Mouse (Mus musculus) CH12.LX (cell line): Measurements from ENCODE around the gene Atg101. TPM values are rescaled to one million over a fixed set of nuclear protein-coding genes. Genes with fewer than 3 reads are reported as not detected.
A peak's percentile ranks its signal among the peaks of the same experiment; 100 is the strongest.

Source experiments
- DNase-seq: peaks from one replicate; pipeline ENCODE4 v3.0.0-alpha.2; 2013; ENCODE audit errors: extremely low read depth
- H3K27ac ChIP-seq: 2 replicates; pipeline ENCODE4 v1.5.1; 2012; ENCODE audit warnings: low read depth, mild to moderate bottlenecking, control low read depth, moderate library complexity; ENCODE audit not compliant: insufficient read depth
- H3K27me3 ChIP-seq: replicated peaks from 2 replicates; pipeline ENCODE3; 2012; ENCODE audit warnings: inconsistent platforms
- H3K36me3 ChIP-seq, 2 experiments: replicated peaks in 1 of 2; 2 replicates each; pipeline versions ENCODE3 to v1.6.1; 2012; ENCODE audit warnings: inconsistent platforms in 1 of 2, low read length in 1 of 2, mild to moderate bottlenecking in 1 of 2, mixed read lengths in 1 of 2, moderate library complexity in 1 of 2; ENCODE audit not compliant: control insufficient read depth in 1 of 2, insufficient read depth in 1 of 2
- H3K4me1 ChIP-seq, 2 experiments: 2 replicates each; pipeline ENCODE4 v1.6.1; 2012; ENCODE audit warnings: inconsistent platforms in 1 of 2, moderate library complexity in 1 of 2; ENCODE audit not compliant: insufficient read depth in 2 of 2, control insufficient read depth in 1 of 2
- H3K4me2 ChIP-seq: 2 replicates; pipeline ENCODE4 v1.6.1; 2012; ENCODE audit warnings: low read depth, mild to moderate bottlenecking, control low read depth; ENCODE audit not compliant: poor library complexity, insufficient read depth, severe bottlenecking
- H3K4me3 ChIP-seq, 3 experiments: fragments of 150-350 bp in 1 of 3; sonication (generic) in 1 of 3; replicated peaks in 1 of 3; 2 replicates each; pipeline versions ENCODE3 to v1.5.1; 2011 to 2012; ENCODE audit warnings: low read depth in 2 of 3, low read length in 2 of 3, mild to moderate bottlenecking in 2 of 3, moderate library complexity in 2 of 3, control low read depth in 1 of 3, improper control_type of control experiment in 1 of 3, inconsistent platforms in 1 of 3, mixed read lengths in 1 of 3; ENCODE audit not compliant: poor library complexity in 1 of 3
- H3K79me2 ChIP-seq: replicated peaks from 2 replicates; pipeline ENCODE4 v1.6.1; 2012; ENCODE audit warnings: mild to moderate bottlenecking, moderate library complexity; ENCODE audit not compliant: control insufficient read depth, poor library complexity, insufficient read depth, severe bottlenecking; ENCODE audit errors: extremely low read depth
- H3K9ac ChIP-seq: 2 replicates; pipeline ENCODE4 v1.6.1; 2012; ENCODE audit warnings: low read depth, mild to moderate bottlenecking, control low read depth, moderate library complexity; ENCODE audit not compliant: insufficient read depth
- H3K9me3 ChIP-seq: replicated peaks from 2 replicates; pipeline ENCODE3; 2012; ENCODE audit warnings: low read length, inconsistent platforms, mixed read lengths
- CHD2 ChIP-seq: IDR thresholded peaks from 2 replicates; pipeline ENCODE4 v1.6.1; 2011; ENCODE audit warnings: low read length, improper control_type of control experiment
- CTCF ChIP-seq, 2 experiments: IDR thresholded peaks in 1 of 2; conservative IDR thresholded peaks in 1 of 2; 2 replicates each; pipeline ENCODE4 v1.5.1; 2011 to 2012; ENCODE audit warnings: low read depth in 2 of 2, low read length in 2 of 2, improper control_type of control experiment in 1 of 2, inconsistent platforms in 1 of 2, mild to moderate bottlenecking in 1 of 2, moderate library complexity in 1 of 2
- E2F4 ChIP-seq: IDR thresholded peaks from 2 replicates; pipeline ENCODE4 v1.6.1; 2011; ENCODE audit warnings: low read depth, low read length, improper control_type of control experiment; ENCODE audit not compliant: insufficient replicate concordance
- ELF1 ChIP-seq: IDR thresholded peaks from 2 replicates; pipeline ENCODE4 v1.6.1; 2014; ENCODE audit warnings: low read depth, mild to moderate bottlenecking, inconsistent platforms, low read length, improper control_type of control experiment
- EP300 ChIP-seq: IDR thresholded peaks from 2 replicates; pipeline ENCODE4 v1.6.1; 2011; ENCODE audit warnings: low read length, improper control_type of control experiment
- ETS1 ChIP-seq: conservative IDR thresholded peaks from 2 replicates; pipeline ENCODE4 v1.6.1; 2012; ENCODE audit warnings: low read depth, mild to moderate bottlenecking, inconsistent platforms, low read length, improper control_type of control experiment, moderate library complexity
- GABPA ChIP-seq: IDR thresholded peaks from 2 replicates; pipeline ENCODE4 v1.6.1; 2012; ENCODE audit warnings: low read depth, low read length, improper control_type of control experiment, inconsistent platforms; ENCODE audit not compliant: insufficient replicate concordance
- HCFC1 ChIP-seq: IDR thresholded peaks from 2 replicates; pipeline ENCODE4 v1.6.1; 2012; ENCODE audit warnings: low read depth, mild to moderate bottlenecking, inconsistent platforms, low read length, improper control_type of control experiment
- IRF4 ChIP-seq: IDR thresholded peaks from 2 replicates; pipeline ENCODE4 v1.6.1; 2014; ENCODE audit warnings: low read depth, mild to moderate bottlenecking, inconsistent platforms, low read length, improper control_type of control experiment
- JUND ChIP-seq: conservative IDR thresholded peaks from 2 replicates; pipeline ENCODE4 v1.6.1; 2011; ENCODE audit warnings: low read depth, low read length, improper control_type of control experiment
- MAFK ChIP-seq: IDR thresholded peaks from 2 replicates; pipeline ENCODE4 v1.6.1; 2011; ENCODE audit warnings: low read length, improper control_type of control experiment; ENCODE audit not compliant: insufficient replicate concordance
- MXI1 ChIP-seq: IDR thresholded peaks from 2 replicates; pipeline ENCODE4 v1.6.1; 2011; ENCODE audit warnings: mild to moderate bottlenecking, low read depth, low read length, improper control_type of control experiment
- MYC ChIP-seq: IDR thresholded peaks from 2 replicates; pipeline ENCODE4 v1.6.1; 2011; ENCODE audit warnings: low read depth, mild to moderate bottlenecking, improper control_type of control experiment, low read length
- PAX5 ChIP-seq: IDR thresholded peaks from 2 replicates; pipeline ENCODE4 v1.6.1; 2012; ENCODE audit warnings: low read length, inconsistent platforms, mixed read lengths
- RAD21 ChIP-seq: IDR thresholded peaks from 2 replicates; pipeline ENCODE4 v1.6.1; 2011; ENCODE audit warnings: low read depth, mild to moderate bottlenecking, low read length, improper control_type of control experiment, moderate library complexity
- SMC3 ChIP-seq: IDR thresholded peaks from 2 replicates; pipeline ENCODE4 v1.6.1; 2011; ENCODE audit warnings: low read depth, low read length, improper control_type of control experiment
- TBP ChIP-seq: conservative IDR thresholded peaks from 2 replicates; pipeline ENCODE4 v1.6.1; 2011; ENCODE audit warnings: low read depth, low read length, improper control_type of control experiment
- UBTF ChIP-seq: IDR thresholded peaks from 2 replicates; pipeline ENCODE4 v1.6.1; 2012; ENCODE audit warnings: low read depth, mild to moderate bottlenecking, inconsistent platforms, low read length, improper control_type of control experiment, moderate library complexity
- USF1 ChIP-seq: IDR thresholded peaks from 2 replicates; pipeline ENCODE4 v1.6.1; 2014; ENCODE audit warnings: low read depth, mild to moderate bottlenecking, inconsistent platforms, low read length, improper control_type of control experiment
- ZKSCAN1 ChIP-seq: IDR thresholded peaks from 2 replicates; pipeline ENCODE4 v1.6.1; 2012; ENCODE audit warnings: low read depth, inconsistent platforms, low read length, improper control_type of control experiment, borderline replicate concordance
- ZMIZ1 ChIP-seq: IDR thresholded peaks from 2 replicates; pipeline ENCODE4 v1.6.1; 2012; ENCODE audit warnings: low read depth, mild to moderate bottlenecking, inconsistent platforms, low read length, improper control_type of control experiment
- ZNF384 ChIP-seq: IDR thresholded peaks from 2 replicates; pipeline ENCODE4 v1.6.1; 2012; ENCODE audit warnings: low read depth, low read length, improper control_type of control experiment, inconsistent platforms
- dilution Hi-C: fragments of 300-500 bp; cut with MboI; formaldehyde crosslinking; loops from 2 replicates; pipeline ENCODE4 v1.14.3; 2020; ENCODE audit warnings: low sequenced_read_pairs; ENCODE audit not compliant: extremely low pct_unique_long_range_greater_than_20kb, extremely low pct_ligation_motif_present
- in situ Hi-C: fragments of 300-500 bp; cut with MboI; formaldehyde crosslinking; loops from 3 replicates; pipeline ENCODE4 v1.14.3; 2019; ENCODE audit warnings: low sequenced_read_pairs, low pct_ligation_motif_present, low pct_unique_long_range_greater_than_20kb, mixed read lengths
- polyA plus RNA-seq: library from polyadenylated mRNA; unstranded; fragments of >175 nt; gene quantifications from 2 replicates; pipeline ENCODE4 v1.2.1, GENCODE M21; 2012; ENCODE audit warnings: low read depth; ENCODE audit not compliant: insufficient read length
- total RNA-seq, 2 experiments: library from RNA; depleted of rRNA; stranded (reverse); fragments of 300-350 nt in 1 of 2; fragments of >200 nt in 1 of 2; gene quantifications; 2 replicates each; pipeline ENCODE4 v1.2.3; 2012 to 2014

The Atg101 gene
- total and polyA plus RNA-seq, 3 experiments = 49.1 to 61.3 (median 58.8) TPM

DNA sequence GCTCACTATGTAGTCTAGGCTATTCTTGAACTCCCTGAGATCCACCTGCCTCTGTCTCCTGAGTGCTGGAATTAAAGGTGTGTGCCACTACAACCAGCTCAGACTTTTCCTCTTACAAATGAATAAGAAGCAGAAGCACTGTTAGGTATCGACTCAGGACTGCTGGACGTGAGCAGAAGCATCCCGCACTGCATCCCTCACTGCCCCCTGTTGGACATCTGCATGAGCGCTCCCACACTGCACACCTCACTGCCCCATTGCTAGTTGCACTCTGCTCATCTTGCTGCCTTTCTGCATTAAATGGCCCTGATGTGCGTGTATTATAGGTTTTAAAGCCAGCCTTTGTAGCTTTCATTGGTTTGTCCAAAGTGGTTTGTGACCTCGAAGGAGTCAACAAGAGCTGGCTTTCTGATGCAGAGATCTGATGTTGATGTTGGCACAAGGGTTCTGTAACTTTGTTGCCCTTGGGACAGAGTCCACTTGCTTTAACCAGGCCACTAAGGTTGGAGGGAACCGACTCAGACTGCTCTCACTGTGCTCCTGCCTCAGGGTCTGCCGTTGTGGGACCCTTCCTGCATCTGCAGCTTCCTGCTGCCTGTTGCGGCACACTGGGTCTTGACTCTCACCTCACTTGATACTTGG is 2.2 kb downstream of the Atg101 start:
- H3K79me2 ChIP-seq = peaks cover 14% of the 10 kb centered on the region
- H3K4me1 ChIP-seq = peaks cover 5 to 26% of the 10 kb centered on the region in 2 experiments; a peak in 3 of 4 replicates
- H3K4me2 ChIP-seq = no peak overlapping the region
- in situ Hi-C loops (no loop called here), dilution Hi-C loops (no loop called here)
- H3K27ac ChIP-seq = no peak overlapping the region
- H3K27me3 ChIP-seq = peaks cover 9% of the 10 kb centered on the region
- H3K9ac ChIP-seq = no peak overlapping the region
- peak; percentile 27; the same call in 1 of the 2 replicates for TF ChIP-seq RAD21
- TF ChIP-seq SMC3 = peak; percentile 57
- TF ChIP-seq ZMIZ1 = no peak
- peak; percentile 29 to 66; a peak in 2 of 4 replicates for TF ChIP-seq CTCF (conservative IDR thresholded peaks at IDR 0.05 in 1 of 2, IDR thresholded peaks at IDR 0.05 in 1 of 2; ENCODE audit: low read depth in 2 of 2, low read length in 2 of 2)
- TF ChIP-seq TBP = no peak
- TF ChIP-seq IRF4 = no peak
- no peak overlapping the region for H3K4me3 ChIP-seq
- no peaks in the 10 kb centered on the region for H3K9me3 ChIP-seq
- H3K36me3 ChIP-seq = peaks cover 43 to 57% of the 10 kb centered on the region in 2 experiments
- peak; percentile 47 for DNase-seq

DNA sequence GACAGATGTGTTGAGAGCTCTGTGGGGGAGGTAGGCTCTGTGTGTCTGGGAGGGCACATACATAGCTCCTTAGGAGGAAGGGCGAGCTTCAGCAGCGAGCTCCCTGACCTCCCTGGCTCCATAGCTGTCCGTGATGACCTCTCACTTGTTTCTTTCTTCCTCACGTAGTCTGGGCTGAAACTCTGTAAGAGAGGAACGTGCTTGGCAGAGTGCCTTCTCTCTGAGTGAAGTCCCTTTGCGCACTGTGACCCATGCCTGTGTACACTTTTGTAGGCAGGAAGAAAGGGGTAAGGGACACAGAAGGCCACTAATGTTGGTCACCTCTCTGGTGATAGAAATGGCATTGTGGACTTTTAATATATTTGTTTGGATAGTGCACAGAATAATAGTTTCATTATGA is 3.3 kb downstream of the Atg101 start:
- dilution Hi-C loops (no loop called here), in situ Hi-C loops (no loop called here)
- H3K36me3 ChIP-seq = peaks cover 46 to 68% of the 10 kb centered on the region in 2 experiments
- H3K79me2 ChIP-seq = peaks cover 14% of the 10 kb centered on the region
- H3K27me3 ChIP-seq = peaks cover 4% of the 10 kb centered on the region
- H3K4me2 ChIP-seq = no peak overlapping the region
- H3K4me1 ChIP-seq = peaks cover 5 to 26% of the 10 kb centered on the region in 2 experiments; a peak in 3 of 4 replicates
- no peak overlapping the region for H3K27ac ChIP-seq
- TF ChIP-seq HCFC1 = no peak
- TF ChIP-seq PAX5 = no peak
- TF ChIP-seq MXI1 = no peak
- TF ChIP-seq JUND = no peak
- H3K4me3 ChIP-seq = no peak overlapping the region
- H3K9ac ChIP-seq = no peak overlapping the region
- no peaks in the 10 kb centered on the region for H3K9me3 ChIP-seq
- DNase-seq = no peak

DNA sequence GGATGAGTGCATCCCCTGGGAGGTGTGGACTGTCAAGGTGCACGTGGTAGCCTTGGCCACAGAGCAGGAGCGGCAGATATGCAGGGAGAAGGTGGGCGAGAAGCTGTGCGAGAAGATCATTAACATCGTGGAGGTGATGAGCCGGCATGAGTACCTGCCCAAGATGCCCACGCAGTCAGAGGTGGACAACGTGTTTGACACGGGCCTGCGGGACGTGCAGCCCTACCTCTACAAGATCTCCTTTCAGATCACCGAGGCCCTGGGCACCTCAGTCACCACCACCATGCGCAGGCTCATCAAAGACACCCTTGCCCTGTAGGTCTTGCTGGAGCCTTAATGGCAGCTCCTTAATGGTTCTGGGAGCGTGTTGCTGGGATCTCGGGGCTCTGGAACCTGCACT is 6.3 kb downstream of the Atg101 start:
- DNase-seq = no peak
- Histone ChIP-seq H3K27ac (no peak overlapping the region), H3K27me3 (no peaks in the 10 kb centered on the region), H3K4me3 (no peak overlapping the region), H3K79me2 (peaks cover 5% of the 10 kb centered on the region), H3K4me1 (peaks cover 3 to 16% of the 10 kb centered on the region in 2 experiments; a peak in 3 of 4 replicates), H3K9me3 (no peaks in the 10 kb centered on the region), H3K4me2 (no peak overlapping the region), H3K9ac (no peak overlapping the region), H3K36me3 (peaks cover 46 to 73% of the 10 kb centered on the region in 2 experiments)
- TF ChIP-seq ZKSCAN1 (no peak), ZNF384 (no peak), MAFK (no peak), MYC (no peak), GABPA (no peak), EP300 (no peak), PAX5 (no peak), CHD2 (no peak), SMC3 (no peak), ETS1 (no peak), USF1 (no peak), IRF4 (no peak), MXI1 (no peak), UBTF (no peak), E2F4 (no peak), ELF1 (no peak), ZMIZ1 (no peak)
- dilution Hi-C loops (no loop called here), in situ Hi-C loops (no loop called here)
